Mouse (Mus musculus): Measurements from ENCODE around the gene Ccdc141. TPM values are rescaled to one million over a fixed set of nuclear protein-coding genes. Genes with fewer than 3 reads are reported as not detected.

The Ccdc141 gene
- polyA plus RNA-seq, 1 experiment from 2014 or later, result 10.7 TPM

Small RNAs within 50 kb of the gene (microRNA-seq; reads per million reads assigned to microRNA genes)
- not detected for gene Gm44360

Other genes starting within 250 kb of the Ccdc141 start
- gene Ttn, start 188.1 kb downstream of the Ccdc141 start, polyA plus RNA-seq (2014; fragmentation: Nextera tagmentation; extraction: Ambion mirVana), result 0.37 and 0.39 TPM in 2 replicates
- gene Sestd1, start 110.0 kb upstream of the Ccdc141 start, polyA plus RNA-seq (2014; fragmentation: Nextera tagmentation; extraction: Ambion mirVana), result 48.8 and 51.7 TPM in 2 replicates